Mouse (Mus musculus) cortical plate, adult 2 months (tissue): Measurements from ENCODE around the gene Surf2.

Experiments used
- CTCF ChIP-seq: fragments of 200-500 bp; IDR thresholded peaks from 2 replicates; pipeline ENCODE4 v1.5.1; 2011; ENCODE audit warnings: mild to moderate bottlenecking, control low read depth, low read length; ENCODE audit not compliant: insufficient read depth; ENCODE audit errors: extremely low read depth
- POLR2A ChIP-seq: fragments of 200-500 bp; IDR thresholded peaks from 2 replicates; pipeline ENCODE4 v1.6.1; 2011; ENCODE audit warnings: mild to moderate bottlenecking, low read length, control low read depth; ENCODE audit not compliant: insufficient read depth; ENCODE audit errors: extremely low read depth

GRCm38 (mm10) chr2:26954735-26955395, 38.7 kb downstream of the Surf2 start:
- no peak for TF ChIP-seq CTCF
- TF ChIP-seq POLR2A, result no peak
